Mouse (Mus musculus): ENCODE measurements around the gene Foxo6. TPM values are rescaled to one million over a fixed set of nuclear protein-coding genes. Genes with fewer than 3 reads are reported as not detected.

Foxo6 gene
- polyA plus RNA-seq, 1 experiment from 2014 or later: 1.3 TPM

DNA sequence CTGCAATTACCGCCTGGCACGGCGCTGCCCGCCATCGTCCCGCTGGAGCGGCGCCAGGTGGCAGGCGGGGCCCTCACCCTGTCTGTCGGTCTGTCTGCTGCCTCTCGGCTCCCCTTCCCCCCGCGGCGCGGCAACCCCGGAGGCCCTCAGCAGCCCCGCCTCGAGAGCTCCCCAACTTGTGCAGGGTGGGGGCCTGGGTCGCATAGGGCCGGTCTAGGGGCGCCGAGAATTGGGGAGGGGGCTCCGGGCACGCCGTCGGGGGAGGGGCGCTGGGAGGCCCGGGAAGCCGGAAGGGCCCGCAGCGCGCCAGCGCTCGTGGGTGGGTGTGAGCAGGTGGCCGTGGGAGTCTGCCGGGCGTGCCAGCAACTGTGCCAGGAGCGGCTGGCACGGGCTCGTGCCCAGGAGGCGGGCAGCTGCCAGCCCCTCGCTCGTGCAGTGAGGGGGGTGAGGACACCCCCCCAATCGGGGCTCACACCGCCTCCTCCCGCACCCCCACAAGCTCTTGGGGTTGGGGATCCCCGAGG lies 4.5 kb downstream of the Foxo6 start:
- peak overlapping the region; percentile 40 for H3K27ac ChIP-seq (replicated peaks)
- H3K4me2 ChIP-seq: peak overlapping the region; percentile 85
- peak overlapping the region; percentile 45 for H3K9ac ChIP-seq
- ATAC-seq (ENCODE audit: low FRiP score, low read depth): peak; percentile 50
- H3K4me1 ChIP-seq (replicated peaks): peaks cover 65% of the 10 kb centered on the region
- no peaks in the 10 kb centered on the region for H3K36me3 ChIP-seq
- peak overlapping the region; percentile 44 for H3K4me3 ChIP-seq
- H3K9me3 ChIP-seq: no peaks in the 10 kb centered on the region
- 1% methylated on average over 44 of the region's 47 CpGs for WGBS
- H3K27me3 ChIP-seq: peaks cover 11% of the 10 kb centered on the region; the same call in 1 of the 2 replicates

- H3K4me2 ChIP-seq: no peak overlapping the region
- H3K36me3 ChIP-seq: no peaks in the 10 kb centered on the region
- no peak overlapping the region for H3K9ac ChIP-seq
- no peak overlapping the region for H3K27ac ChIP-seq (replicated peaks)
- H3K4me1 ChIP-seq (replicated peaks): peaks cover 71% of the 10 kb centered on the region
- H3K4me3 ChIP-seq: no peak overlapping the region
- no peaks in the 10 kb centered on the region for H3K9me3 ChIP-seq
- H3K27me3 ChIP-seq: peaks cover 11% of the 10 kb centered on the region; the same call in 1 of the 2 replicates
- no peak for ATAC-seq (ENCODE audit: low FRiP score, low read depth)
- 47% methylated on average over 3 of the region's 3 CpGs for WGBS
These were observed 6.1 kb downstream of the Foxo6 start for GRCm38 (mm10) chr4:120281011-120281410.

GRCm38 (mm10) chr4:120280432-120280831 lies 6.7 kb downstream of the Foxo6 start:
- Histone ChIP-seq H3K4me1 (replicated peaks) (peaks cover 66% of the 10 kb centered on the region), H3K4me3 (no peak overlapping the region), H3K27ac (replicated peaks) (no peak overlapping the region), H3K9me3 (no peaks in the 10 kb centered on the region), H3K36me3 (no peaks in the 10 kb centered on the region), H3K4me2 (no peak overlapping the region), H3K9ac (no peak overlapping the region), H3K27me3 (peaks cover 11% of the 10 kb centered on the region; the same call in 1 of the 2 replicates)
- 87% methylated on average over 12 of the region's 12 CpGs for WGBS
- ATAC-seq (ENCODE audit: low FRiP score, low read depth): no peak

DNA sequence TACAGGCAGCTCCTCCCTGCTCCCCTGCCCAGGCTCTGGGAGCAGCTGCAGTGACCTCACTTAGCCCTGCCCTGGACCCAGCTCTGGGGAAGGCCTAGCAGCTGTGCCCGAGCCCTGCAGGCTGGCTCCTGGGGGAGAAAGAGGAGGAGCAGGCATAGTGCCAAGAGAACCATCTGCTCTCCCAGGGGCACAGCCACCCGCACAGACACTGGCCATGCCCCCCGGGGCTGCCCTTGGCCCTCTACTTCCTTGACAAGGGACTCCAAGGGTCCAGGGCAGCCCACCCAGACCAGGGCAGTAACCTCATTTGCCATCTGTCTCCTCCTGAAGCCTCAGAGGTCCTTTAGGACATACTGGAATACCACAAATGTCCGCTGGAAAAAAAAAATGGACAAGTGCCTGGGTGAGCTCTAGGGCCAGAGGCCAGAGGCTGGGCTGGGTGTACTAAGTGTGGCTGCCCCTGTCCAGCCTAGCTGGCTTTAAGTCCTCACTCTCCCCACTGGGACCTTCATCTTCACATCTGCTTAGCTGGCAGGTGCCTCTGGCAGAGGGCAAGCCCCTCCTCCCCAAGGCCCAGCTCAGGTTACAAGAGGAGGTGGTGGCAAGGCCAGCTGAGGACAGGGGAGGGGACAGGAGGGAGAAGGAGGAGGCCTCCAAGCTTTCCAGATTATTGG lies 9.8 kb downstream of the Foxo6 start:
- H3K27ac ChIP-seq (replicated peaks): no peak overlapping the region
- WGBS: 34% methylated on average over 4 of the region's 4 CpGs
- peaks cover 6% of the 10 kb centered on the region; the same call in 1 of the 2 replicates for H3K27me3 ChIP-seq
- H3K9ac ChIP-seq: no peak overlapping the region
- no peak overlapping the region for H3K4me2 ChIP-seq
- H3K9me3 ChIP-seq: no peaks in the 10 kb centered on the region
- ATAC-seq (ENCODE audit: low FRiP score, low read depth): no peak
- H3K4me3 ChIP-seq: no peak overlapping the region
- H3K4me1 ChIP-seq (replicated peaks): peaks cover 54% of the 10 kb centered on the region
- no peaks in the 10 kb centered on the region for H3K36me3 ChIP-seq

GRCm38 (mm10) chr4:120275487-120275886 lies 11.7 kb downstream of the Foxo6 start:
- no peak for ATAC-seq (ENCODE audit: low FRiP score, low read depth)
- Histone ChIP-seq H3K9ac (no peak overlapping the region), H3K4me2 (no peak overlapping the region), H3K27ac (replicated peaks) (no peak overlapping the region), H3K36me3 (no peaks in the 10 kb centered on the region), H3K4me1 (replicated peaks) (peaks cover 56% of the 10 kb centered on the region), H3K9me3 (no peaks in the 10 kb centered on the region), H3K27me3 (peaks cover 16% of the 10 kb centered on the region), H3K4me3 (no peak overlapping the region)
- 76% methylated on average over 9 of the region's 9 CpGs for WGBS

DNA sequence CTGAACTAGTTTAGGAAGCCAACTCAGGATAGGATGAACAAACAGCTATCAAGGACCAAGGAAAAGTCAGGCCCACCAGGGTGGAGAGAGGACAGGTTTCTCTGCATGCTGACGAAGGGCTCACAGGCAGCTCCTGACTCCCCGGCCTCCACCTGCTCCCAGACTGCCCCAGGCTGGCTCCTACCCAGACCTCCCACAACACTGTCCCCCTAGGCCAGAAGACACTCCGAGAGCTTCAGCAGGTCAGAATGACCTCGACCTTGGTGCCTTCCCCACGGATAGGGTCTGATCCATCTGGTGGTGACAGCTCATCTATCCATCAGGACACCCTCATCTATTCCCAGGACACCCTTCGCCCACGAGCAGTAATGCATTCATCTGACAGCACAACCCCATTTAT lies 13.6 kb downstream of the Foxo6 start:
- peaks cover 23% of the 10 kb centered on the region for H3K27me3 ChIP-seq
- H3K4me1 ChIP-seq (replicated peaks): peaks cover 75% of the 10 kb centered on the region

GRCm38 (mm10) chr4:120271886-120272580 lies 15.1 kb downstream of the Foxo6 start:
- 62% methylated on average over 6 of the region's 6 CpGs for WGBS

More for the DNA sequence above, 13.6 kb downstream of the Foxo6 start:
- ATAC-seq (ENCODE audit: low FRiP score, low read depth): no peak
- Histone ChIP-seq H3K36me3 (no peaks in the 10 kb centered on the region), H3K9ac (no peak overlapping the region), H3K9me3 (no peaks in the 10 kb centered on the region), H3K27ac (replicated peaks) (no peak overlapping the region), H3K4me3 (no peak overlapping the region), H3K4me2 (no peak overlapping the region)
- 45% methylated on average over 7 of the region's 7 CpGs for WGBS

DNA sequence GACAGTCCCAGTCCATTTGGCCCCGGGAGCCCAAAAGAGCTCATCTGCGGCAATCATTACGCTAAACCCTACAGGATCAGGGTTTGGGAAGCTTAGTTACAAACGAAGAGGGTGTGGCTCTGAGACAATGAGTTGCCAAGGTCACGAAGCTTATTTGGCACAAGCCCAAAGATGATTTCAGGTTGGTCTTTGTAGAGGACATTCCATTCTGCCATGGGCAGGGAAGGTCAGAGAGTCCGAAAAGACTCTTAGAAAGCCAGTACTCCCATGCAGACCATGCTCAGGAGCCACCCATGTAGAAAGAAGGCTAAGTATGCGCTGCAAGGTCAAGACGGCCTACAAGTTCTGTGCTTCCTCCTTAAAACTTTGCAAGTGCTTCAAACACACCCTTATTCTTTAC lies 15.9 kb downstream of the Foxo6 start:
- H3K4me3 ChIP-seq: no peak overlapping the region
- 64% methylated on average over 8 of the region's 8 CpGs for WGBS
- no peaks in the 10 kb centered on the region for H3K36me3 ChIP-seq
- H3K9ac ChIP-seq: no peak overlapping the region
- H3K4me2 ChIP-seq: no peak overlapping the region
- no peaks in the 10 kb centered on the region for H3K9me3 ChIP-seq
- H3K4me1 ChIP-seq (replicated peaks): peaks cover 67% of the 10 kb centered on the region
- no peak overlapping the region for H3K27ac ChIP-seq (replicated peaks)
- H3K27me3 ChIP-seq: peaks cover 39% of the 10 kb centered on the region
- ATAC-seq (ENCODE audit: low FRiP score, low read depth): no peak

More at GRCm38 (mm10) chr4:120271886-120272580, 15.1 kb downstream of the Foxo6 start:
- H3K4me3 ChIP-seq: no peak overlapping the region
- H3K27ac ChIP-seq (replicated peaks): no peak overlapping the region
- no peaks in the 10 kb centered on the region for H3K36me3 ChIP-seq
- no peak overlapping the region for H3K9ac ChIP-seq
- no peak overlapping the region for H3K4me2 ChIP-seq
- peak; percentile 25; the same call in 1 of the 2 replicates for ATAC-seq (ENCODE audit: low FRiP score, low read depth)
- peaks cover 75% of the 10 kb centered on the region for H3K4me1 ChIP-seq (replicated peaks)
- no peaks in the 10 kb centered on the region for H3K9me3 ChIP-seq
- H3K27me3 ChIP-seq: peaks cover 33% of the 10 kb centered on the region

DNA sequence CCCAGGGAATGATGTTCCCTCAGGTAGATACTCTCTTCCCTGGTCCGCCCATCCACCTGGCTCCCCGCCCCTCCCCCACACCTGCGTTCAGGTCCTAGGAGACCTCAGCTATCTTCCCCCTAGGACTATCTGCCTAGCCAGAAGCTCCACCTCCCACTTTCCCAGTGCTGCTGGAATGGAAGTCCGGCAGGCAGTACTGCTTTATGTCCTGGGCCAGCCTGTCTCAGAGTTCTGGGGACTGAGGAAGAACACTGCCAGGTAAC lies 16.3 kb downstream of the Foxo6 start:
- H3K36me3 ChIP-seq: no peaks in the 10 kb centered on the region
- no peaks in the 10 kb centered on the region for H3K9me3 ChIP-seq
- no peak overlapping the region for H3K9ac ChIP-seq
- no peak overlapping the region for H3K27ac ChIP-seq (replicated peaks)
- 33% methylated on average over 4 of the region's 4 CpGs for WGBS
- ATAC-seq (ENCODE audit: low FRiP score, low read depth): no peak
- H3K4me1 ChIP-seq (replicated peaks): peaks cover 65% of the 10 kb centered on the region
- H3K4me3 ChIP-seq: no peak overlapping the region
- H3K27me3 ChIP-seq: peaks cover 41% of the 10 kb centered on the region
- H3K4me2 ChIP-seq: no peak overlapping the region

DNA sequence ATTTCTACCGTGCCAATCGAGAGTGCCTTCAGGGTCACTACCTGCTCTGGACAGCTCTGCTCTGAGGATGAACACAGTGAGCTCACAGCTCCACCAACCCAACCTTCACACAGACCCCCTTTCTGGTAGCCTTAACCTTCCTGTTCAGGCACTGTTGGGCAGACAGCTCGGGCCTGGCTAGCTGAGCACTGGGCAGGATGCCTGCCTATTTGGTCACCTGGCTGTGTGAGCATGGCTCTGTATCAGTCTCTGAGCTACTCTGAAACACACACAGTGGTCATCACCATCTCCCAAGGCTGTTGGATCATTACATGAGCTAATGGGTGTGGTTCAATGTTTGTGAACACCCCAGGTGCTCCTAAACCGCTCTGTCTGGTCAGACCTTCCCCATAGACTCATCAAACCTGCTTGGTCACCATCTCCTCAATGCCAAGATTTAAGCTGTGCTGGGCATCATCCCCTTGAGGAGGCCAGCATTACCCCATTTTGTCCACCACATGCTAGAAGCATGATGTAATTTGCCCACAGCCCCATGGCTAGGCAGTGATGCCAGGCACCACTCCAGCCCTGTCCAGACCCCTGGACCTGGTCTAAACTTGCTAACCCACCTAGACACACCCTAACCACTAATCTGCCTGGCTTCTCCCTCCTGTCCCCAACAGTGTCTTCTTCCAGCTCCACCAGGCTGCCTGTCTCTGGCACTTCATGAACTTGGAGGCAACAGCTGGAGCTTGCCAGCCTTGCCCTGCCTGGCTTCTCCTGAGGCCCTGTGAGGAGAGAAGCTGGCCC lies 16.8 kb downstream of the Foxo6 start:
- Histone ChIP-seq H3K4me3 (no peak overlapping the region), H3K9me3 (no peaks in the 10 kb centered on the region), H3K4me2 (no peak overlapping the region), H3K36me3 (no peaks in the 10 kb centered on the region), H3K27ac (replicated peaks) (no peak overlapping the region), H3K4me1 (replicated peaks) (peaks cover 65% of the 10 kb centered on the region), H3K9ac (no peak overlapping the region), H3K27me3 (peaks cover 46% of the 10 kb centered on the region)
- 64% methylated on average over 4 of the region's 4 CpGs for WGBS
- no peak for ATAC-seq (ENCODE audit: low FRiP score, low read depth)

DNA sequence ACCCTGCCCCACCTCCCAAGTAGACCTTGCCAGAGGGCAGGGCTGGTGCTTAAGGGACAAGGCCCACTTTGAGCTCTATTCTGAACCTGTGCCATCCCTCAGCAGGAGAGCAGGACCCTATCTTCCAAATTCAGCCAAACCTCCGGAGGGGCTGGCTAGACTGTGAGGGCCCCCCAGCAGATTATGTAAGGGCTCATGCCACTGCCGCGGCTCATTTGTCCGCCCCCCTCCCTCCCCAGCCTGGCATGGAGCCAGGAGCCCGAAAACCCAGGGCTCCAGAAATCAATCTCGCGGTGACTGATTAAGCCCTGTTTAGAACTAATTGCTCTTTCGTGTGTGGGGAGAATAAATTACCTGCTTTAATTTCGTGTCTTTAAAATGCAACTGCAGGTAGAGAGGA lies 17.7 kb downstream of the Foxo6 start:
- H3K9me3 ChIP-seq: no peaks in the 10 kb centered on the region
- H3K4me2 ChIP-seq: peak overlapping the region; percentile 2; the same call in 1 of the 2 replicates
- ATAC-seq (ENCODE audit: low FRiP score, low read depth): no peak
- no peaks in the 10 kb centered on the region for H3K36me3 ChIP-seq
- H3K9ac ChIP-seq: no peak overlapping the region
- WGBS: 15% methylated on average over 9 of the region's 9 CpGs
- peaks cover 53% of the 10 kb centered on the region for H3K27me3 ChIP-seq
- peaks cover 63% of the 10 kb centered on the region for H3K4me1 ChIP-seq (replicated peaks)
- H3K27ac ChIP-seq (replicated peaks): peak overlapping the region; percentile 21; the same call in 1 of the 2 replicates
- no peak overlapping the region for H3K4me3 ChIP-seq
